Comparison of ENCODE assay signal across 15 mouse cellular contexts in genomic region chr3:90606185-90606584, GRCm38 (mm10). TPM values are rescaled to one million over a fixed set of nuclear protein-coding genes. Genes with fewer than 3 reads are reported as not detected.
DNase-seq lines count a peak whose midpoint lies in the region; ATAC-seq and TF ChIP-seq lines count a peak whose summit lies in the region.
"Had no signal": no experiment of that assay in that cellular context is flagged by ENCODE, and none has a peak within 500 bp of the region (broad histone marks: within the 10 kb centered on the region; RNA-seq: fewer than 3 reads in every experiment).

No protein-coding gene starts in this region.

- no peak for DNase-seq in kidney, postnatal 14 days
- DNase-seq in embryo, embryonic 10 days (ENCODE audit: low spot score) = peak; percentile 75
- peak; percentile 59 for DNase-seq in limb, embryonic 10.5 days (ENCODE audit: low spot score)
- DNase-seq in liver, embryonic 11.5 days (ENCODE audit: low spot score) = no peak
- DNase-seq in right cerebral cortex, adult 2 months (ENCODE audit: low spot score in 2 of 2) = no peak
- DNase-seq in left cerebral cortex, adult 11 months (ENCODE audit: low spot score) = no peak
- DNase-seq: cerebellum, adult 11 months; gastrocnemius, postnatal 36 days had no signal

- H3K27ac ChIP-seq in kidney, embryonic 15.5 days = peak overlapping the region; percentile 76
- H3K27ac ChIP-seq in limb, embryonic 10.5 days = peak overlapping the region; percentile 63
- H3K27ac ChIP-seq in liver, embryonic 11.5 days (ENCODE audit: low read depth, low read length) = no peak overlapping the region

- H3K36me3 ChIP-seq in kidney, embryonic 15.5 days = no peaks in the 10 kb centered on the region
- H3K36me3 ChIP-seq in C2C12 (ENCODE audit: control insufficient read depth, insufficient read depth) = peaks cover 23% of the 10 kb centered on the region
- H3K36me3 ChIP-seq in limb, embryonic 10.5 days = no peaks in the 10 kb centered on the region
- H3K36me3 ChIP-seq in liver, embryonic 11.5 days (ENCODE audit: control insufficient read depth, insufficient read depth, low read length) = no peaks in the 10 kb centered on the region

- ATAC-seq in kidney, embryonic 15.5 days (replicated peaks; ENCODE audit: low FRiP score) = peak; percentile 44; the same call in 1 of the 2 replicates
- ATAC-seq in liver, embryonic 11.5 days (replicated peaks; ENCODE audit: low FRiP score) = no peak
- ATAC-seq: hindbrain, embryonic 16.5 days had no signal

- TF ChIP-seq CTCF in C2C12 (IDR thresholded peaks at IDR 0.05; ENCODE audit: control insufficient read depth, insufficient read depth, insufficient read length) = no peak

- H3K79me3 ChIP-seq in C2C12 (ENCODE audit: low read depth) = peaks cover 33% of the 10 kb centered on the region

- H3K27me3 ChIP-seq in kidney, embryonic 15.5 days = no peaks in the 10 kb centered on the region
- H3K27me3 ChIP-seq in C2C12 (ENCODE audit: control insufficient read depth, insufficient read depth, insufficient read length) = no peaks in the 10 kb centered on the region
- H3K27me3 ChIP-seq in limb, embryonic 10.5 days (ENCODE audit: low read depth, poor library complexity, severe bottlenecking) = no peaks in the 10 kb centered on the region
- H3K27me3 ChIP-seq in liver, embryonic 11.5 days (replicated peaks; ENCODE audit: control insufficient read depth, insufficient read depth, low read length) = no peaks in the 10 kb centered on the region

- peaks cover 51% of the 10 kb centered on the region for H3K79me2 ChIP-seq in C2C12 (ENCODE audit: control insufficient read depth, insufficient read depth)

- H3K9me3 ChIP-seq in kidney, embryonic 15.5 days (replicated peaks) = no peaks in the 10 kb centered on the region
- H3K9me3 ChIP-seq in limb, embryonic 10.5 days (replicated peaks) = no peaks in the 10 kb centered on the region
- no peaks in the 10 kb centered on the region for H3K9me3 ChIP-seq in liver, embryonic 11.5 days (ENCODE audit: control insufficient read depth, low read length)

- no peak overlapping the region for H3ac ChIP-seq in C2C12 (ENCODE audit: control insufficient read depth, insufficient read length, low read depth)

- no peak overlapping the region for H3K9ac ChIP-seq in kidney, embryonic 15.5 days
- H3K9ac ChIP-seq in liver, embryonic 11.5 days (ENCODE audit: low read depth, low read length) = no peak overlapping the region

- H3K4me2 ChIP-seq in kidney, embryonic 15.5 days = no peak overlapping the region
- H3K4me2 ChIP-seq in liver, embryonic 11.5 days = no peak overlapping the region

- H3K4me3 ChIP-seq in kidney, embryonic 15.5 days (replicated peaks) = no peak overlapping the region
- H3K4me3 ChIP-seq in C2C12 (ENCODE audit: insufficient read depth, poor library complexity, severe bottlenecking) = peak overlapping the region; percentile 44
- no peak overlapping the region for H3K4me3 ChIP-seq in limb, embryonic 10.5 days
- no peak overlapping the region for H3K4me3 ChIP-seq in liver, embryonic 11.5 days (ENCODE audit: low read depth, low read length)
- H3K4me3 ChIP-seq: erythroblast, embryonic 14.5 days had no signal

- 73% methylated on average over 6 of the region's 6 CpGs for WGBS in kidney, embryonic 15.5 days
- WGBS in limb, embryonic 10.5 days = 67% methylated on average over 6 of the region's 6 CpGs
- 84% methylated on average over 6 of the region's 6 CpGs for WGBS in liver, embryonic 11.5 days

- H3K4me1 ChIP-seq in kidney, embryonic 15.5 days = peaks cover 27% of the 10 kb centered on the region
- peaks cover 43% of the 10 kb centered on the region for H3K4me1 ChIP-seq in limb, embryonic 10.5 days
- H3K4me1 ChIP-seq in liver, embryonic 11.5 days (replicated peaks; ENCODE audit: control insufficient read depth, insufficient read depth, low read length) = no peaks in the 10 kb centered on the region

TF ChIP-seq in C2C12, 6 proteins besides CTCF, POLR2A, EP300 and RAD21:
- TF ChIP-seq MAX (IDR thresholded peaks at IDR 0.05) (no peak), MYOD1 (IDR thresholded peaks at IDR 0.05; ENCODE audit: control insufficient read depth, insufficient read length, low read depth) (no peak), MYOG (IDR thresholded peaks at IDR 0.05; ENCODE audit: control insufficient read depth, extremely low read depth, insufficient read length) (no peak), FOSL1 (IDR thresholded peaks at IDR 0.05; ENCODE audit: insufficient read depth, low read length, poor library complexity, severe bottlenecking) (no peak), CEBPB (IDR thresholded peaks at IDR 0.05; ENCODE audit: low read depth) (no peak), USF1 (IDR thresholded peaks at IDR 0.05; ENCODE audit: low read depth) (no peak)

RNA-seq across cellular contexts. Expression of gene S100a5, which starts 2.1 kb away (rescaled TPM):
- 0.46 TPM in 1 of 2 replicates, not detected in the other for polyA plus RNA-seq in kidney, embryonic 15.5 days (2015; fragmentation: Nextera tagmentation; extraction: Ambion mirVana)
- polyA plus RNA-seq in C2C12 (2012; fragmentation: generic; extraction: Trizol) = 0.43 TPM
- polyA plus RNA-seq in limb, embryonic 10.5 days (2016; fragmentation: Nextera tagmentation; extraction: Ambion mirVana) = not detected in 2 replicates
- polyA plus RNA-seq in liver, embryonic 11.5 days (2014; fragmentation: Nextera tagmentation; extraction: Ambion mirVana) = not detected in 2 replicates
- polyA plus RNA-seq: erythroblast, embryonic 14.5 days; hindbrain, embryonic 16.5 days; neural tube, embryonic 14.5 days; spleen, adult 2 months had no signal

RNA-seq across cellular contexts. Expression of gene S100a4, which starts 2.6 kb away (rescaled TPM):
- 4.2 and 6.4 TPM in 2 replicates for polyA plus RNA-seq in kidney, embryonic 15.5 days (2015; fragmentation: Nextera tagmentation; extraction: Ambion mirVana)
- polyA plus RNA-seq in C2C12 (2012; fragmentation: generic; extraction: Trizol) = 11,980 TPM
- 0.34 and 0.64 TPM in 2 replicates for polyA plus RNA-seq in limb, embryonic 10.5 days (2016; fragmentation: Nextera tagmentation; extraction: Ambion mirVana)
- polyA plus RNA-seq in liver, embryonic 11.5 days (2014; fragmentation: Nextera tagmentation; extraction: Ambion mirVana) = 0.69 and 0.77 TPM in 2 replicates
- polyA plus RNA-seq: erythroblast, embryonic 14.5 days; neural tube, embryonic 14.5 days had no signal

RNA-seq across cellular contexts. Expression of gene Gm42674, which starts 4.5 kb away (rescaled TPM):
- polyA plus RNA-seq in kidney, embryonic 15.5 days (2015; fragmentation: Nextera tagmentation; extraction: Ambion mirVana) = not detected in 2 replicates
- 1.5 TPM for polyA plus RNA-seq in C2C12 (2012; fragmentation: generic; extraction: Trizol)
- not detected in 2 replicates for polyA plus RNA-seq in limb, embryonic 10.5 days (2016; fragmentation: Nextera tagmentation; extraction: Ambion mirVana)
- not detected in 2 replicates for polyA plus RNA-seq in liver, embryonic 11.5 days (2014; fragmentation: Nextera tagmentation; extraction: Ambion mirVana)
- polyA plus RNA-seq: erythroblast, embryonic 14.5 days; neural tube, embryonic 14.5 days; spleen, adult 2 months had no signal

RNA-seq across cellular contexts. Expression of gene S100a6, which starts 6.5 kb away (rescaled TPM):
- polyA plus RNA-seq in kidney, embryonic 15.5 days (2015; fragmentation: Nextera tagmentation; extraction: Ambion mirVana) = 168 and 169 TPM in 2 replicates
- polyA plus RNA-seq in C2C12 (2012; fragmentation: generic; extraction: Trizol) = 4,076 TPM
- polyA plus RNA-seq in limb, embryonic 10.5 days (2016; fragmentation: Nextera tagmentation; extraction: Ambion mirVana) = 11.4 and 11.6 TPM in 2 replicates
- 13.9 and 14.6 TPM in 2 replicates for polyA plus RNA-seq in liver, embryonic 11.5 days (2014; fragmentation: Nextera tagmentation; extraction: Ambion mirVana)
- polyA plus RNA-seq: erythroblast, embryonic 14.5 days had no signal

RNA-seq across cellular contexts. Expression of gene S100a2, which starts 16.1 kb away (rescaled TPM):
- not detected in 2 replicates for polyA plus RNA-seq in kidney, embryonic 15.5 days (2015; fragmentation: Nextera tagmentation; extraction: Ambion mirVana)
- not detected for polyA plus RNA-seq in C2C12 (2012; fragmentation: generic; extraction: Trizol)
- not detected in 2 replicates for polyA plus RNA-seq in limb, embryonic 10.5 days (2016; fragmentation: Nextera tagmentation; extraction: Ambion mirVana)
- not detected in 2 replicates for polyA plus RNA-seq in liver, embryonic 11.5 days (2014; fragmentation: Nextera tagmentation; extraction: Ambion mirVana)
- polyA plus RNA-seq: erythroblast, embryonic 14.5 days; hindbrain, embryonic 16.5 days; neural tube, embryonic 14.5 days; spleen, adult 2 months; urinary bladder, adult 2 months had no signal

Comparison
In these comparisons a context has a peak if more than half of its experiments do, and no peak if none do; other contexts are left out.
1. DNase-seq: peak in embryo, embryonic 10 days (single experiment) and limb, embryonic 10.5 days (single experiment); none in kidney, postnatal 14 days (single experiment), liver, embryonic 11.5 days (single experiment), right cerebral cortex, adult 2 months (0 of 2) and left cerebral cortex, adult 11 months (single experiment).
2. RNA of gene S100a4, which starts 2.6 kb away (polyA plus RNA-seq): 11,980 TPM in C2C12 (single experiment); 4.2 to 6.4 TPM in kidney, embryonic 15.5 days, 0.69 to 0.77 TPM in liver, embryonic 11.5 days and 0.34 to 0.64 TPM in limb, embryonic 10.5 days; every median in the first group is over 1,000 times any median in the second.